Mouse (Mus musculus): ENCODE data around the gene Slc9a3r2. TPM values are rescaled to one million over a fixed set of nuclear protein-coding genes. Genes with fewer than 3 reads are reported as not detected.
A peak's percentile ranks its signal among the peaks of the same experiment; 100 is the strongest.

Gene Slc9a3r2
- polyA plus RNA-seq, 1 experiment from 2014 or later, result 44.9 TPM

DNA sequence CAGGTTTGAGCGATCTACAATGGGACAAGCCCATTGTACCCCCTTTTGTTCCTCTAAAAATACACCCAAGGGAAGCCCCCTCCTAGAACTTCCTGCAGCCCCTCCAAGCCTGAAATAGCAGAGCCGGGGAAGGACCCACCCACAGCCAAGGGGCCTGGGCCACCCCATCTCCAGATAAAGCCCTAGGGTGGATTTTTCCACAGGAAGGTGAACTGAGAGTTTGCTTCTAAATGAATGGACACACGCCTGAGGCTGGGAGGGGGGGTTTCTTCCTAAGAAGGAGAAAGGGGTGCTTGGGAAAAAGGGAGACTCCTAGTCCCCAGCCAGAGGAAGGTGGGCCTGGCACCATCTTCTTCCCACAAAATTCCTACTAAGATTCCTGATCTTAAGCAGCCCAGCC lies 4.2 kb downstream of the Slc9a3r2 start:
- ATAC-seq (ENCODE audit: insufficient number of reproducible peaks, insufficient read depth, low FRiP score, low read depth), result no peak
- H3K9ac ChIP-seq (replicated peaks; ENCODE audit: low read depth, low read length), result no peak overlapping the region
- peaks cover 32% of the 10 kb centered on the region for H3K4me1 ChIP-seq (ENCODE audit: control insufficient read depth, insufficient read depth, low read length)
- H3K27me3 ChIP-seq (ENCODE audit: control insufficient read depth, insufficient read depth, low read length), result no peaks in the 10 kb centered on the region
- no peak overlapping the region for H3K4me3 ChIP-seq (ENCODE audit: low read depth, low read length)
- no peak overlapping the region for H3K4me2 ChIP-seq (replicated peaks; ENCODE audit: low read depth, low read length)
- H3K9me3 ChIP-seq (ENCODE audit: control insufficient read depth, low read depth, low read length), result no peaks in the 10 kb centered on the region
- peak overlapping the region; percentile 80 for H3K27ac ChIP-seq (ENCODE audit: low read length)
- peaks cover 3% of the 10 kb centered on the region; the same call in 1 of the 2 replicates for H3K36me3 ChIP-seq (ENCODE audit: control insufficient read depth, insufficient read depth, low read length)
- WGBS, result 76% methylated on average over 3 of the region's 3 CpGs

GRCm38 (mm10) chr17:24644875-24645721 lies 5.0 kb downstream of the Slc9a3r2 start:
- no peak overlapping the region for H3K4me2 ChIP-seq (replicated peaks; ENCODE audit: low read depth, low read length)
- no peak overlapping the region for H3K4me3 ChIP-seq (ENCODE audit: low read depth, low read length)
- peak overlapping the region; percentile 80 for H3K27ac ChIP-seq (ENCODE audit: low read length)
- H3K36me3 ChIP-seq (ENCODE audit: control insufficient read depth, insufficient read depth, low read length), result peaks cover 3% of the 10 kb centered on the region; the same call in 1 of the 2 replicates
- no peaks in the 10 kb centered on the region for H3K27me3 ChIP-seq (ENCODE audit: control insufficient read depth, insufficient read depth, low read length)
- peak overlapping the region; percentile 14; the same call in 1 of the 2 replicates for H3K9ac ChIP-seq (replicated peaks; ENCODE audit: low read depth, low read length)
- no peak for ATAC-seq (ENCODE audit: insufficient number of reproducible peaks, insufficient read depth, low FRiP score, low read depth)
- no peaks in the 10 kb centered on the region for H3K9me3 ChIP-seq (ENCODE audit: control insufficient read depth, low read depth, low read length)
- WGBS, result 75% methylated on average over 9 of the region's 9 CpGs
- H3K4me1 ChIP-seq (ENCODE audit: control insufficient read depth, insufficient read depth, low read length), result peaks cover 29% of the 10 kb centered on the region

DNA sequence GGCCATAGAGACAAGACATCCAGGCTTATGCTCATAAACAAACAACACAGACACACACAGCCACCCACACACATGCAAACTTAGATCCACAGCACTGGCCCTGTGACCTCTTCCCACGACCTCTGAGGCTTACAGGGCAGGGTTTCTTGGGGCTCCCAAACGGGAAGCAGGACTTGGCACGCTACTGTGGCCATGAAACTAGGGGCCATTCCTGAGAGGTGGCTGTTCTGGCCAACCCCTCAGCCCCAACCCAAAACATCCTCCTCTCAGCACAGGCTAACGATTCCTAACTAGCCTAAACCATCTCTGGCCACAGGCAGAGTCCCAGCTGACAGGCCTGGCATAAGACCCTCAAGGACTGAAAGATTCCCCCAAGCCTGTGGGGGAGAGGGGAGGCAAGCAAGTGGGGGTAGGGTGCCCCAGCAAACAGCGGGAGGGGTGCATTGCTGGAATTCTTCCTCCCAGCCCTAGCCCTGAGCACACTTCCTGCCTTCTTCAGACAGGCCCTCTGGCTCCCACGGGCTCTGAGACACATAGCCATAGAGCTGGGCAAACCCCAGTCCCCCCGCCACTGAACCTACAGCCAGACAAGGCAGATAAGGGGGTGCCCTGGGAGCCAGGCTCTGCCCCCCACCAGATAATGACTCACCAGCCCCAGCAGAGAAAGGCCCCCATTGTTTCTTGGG lies 6.0 kb downstream of the Slc9a3r2 start:
- peaks cover 8% of the 10 kb centered on the region; the same call in 1 of the 2 replicates for H3K36me3 ChIP-seq (ENCODE audit: control insufficient read depth, insufficient read depth, low read length)
- peak overlapping the region; percentile 80 for H3K27ac ChIP-seq (ENCODE audit: low read length)
- H3K9me3 ChIP-seq (ENCODE audit: control insufficient read depth, low read depth, low read length), result no peaks in the 10 kb centered on the region
- H3K9ac ChIP-seq (replicated peaks; ENCODE audit: low read depth, low read length), result peak overlapping the region; percentile 14; the same call in 1 of the 2 replicates
- no peak overlapping the region for H3K4me3 ChIP-seq (ENCODE audit: low read depth, low read length)
- 0 out of 2 replicates have a peak overlapping the region, but pooled peaks have one; percentile 10 for H3K4me2 ChIP-seq (replicated peaks; ENCODE audit: low read depth, low read length)
- H3K27me3 ChIP-seq (ENCODE audit: control insufficient read depth, insufficient read depth, low read length), result no peaks in the 10 kb centered on the region
- peaks cover 32% of the 10 kb centered on the region for H3K4me1 ChIP-seq (ENCODE audit: control insufficient read depth, insufficient read depth, low read length)
- 36% methylated on average over 7 of the region's 7 CpGs for WGBS
- no peak; the same call in 1 of the 2 replicates for ATAC-seq (ENCODE audit: insufficient number of reproducible peaks, insufficient read depth, low FRiP score, low read depth)

DNA sequence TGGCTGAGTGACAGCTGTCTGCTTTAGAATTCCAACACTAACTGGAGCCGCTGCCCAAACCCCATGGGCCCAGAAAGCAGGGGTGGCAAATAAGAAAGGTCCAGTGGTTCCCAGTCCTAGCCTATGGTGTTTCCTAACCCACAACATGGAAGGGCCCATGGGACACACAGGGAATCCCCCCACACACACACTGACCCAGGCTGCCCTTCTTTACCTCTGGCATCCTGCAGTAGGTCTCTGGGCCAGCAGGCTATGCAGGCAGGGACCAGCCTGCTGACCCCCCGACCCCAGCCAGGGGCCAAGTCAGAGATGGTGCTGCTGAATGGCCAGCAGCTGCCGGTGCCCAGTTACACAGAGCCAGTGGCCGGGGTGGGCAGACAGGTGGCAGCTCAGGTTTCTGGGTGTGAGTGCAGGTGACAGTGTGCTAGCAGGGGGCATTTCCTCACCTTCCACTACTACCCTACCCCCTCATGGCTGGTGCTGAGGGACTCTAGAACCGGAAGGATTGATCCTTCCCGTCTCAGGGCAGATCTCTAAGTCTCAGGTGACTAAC lies 7.3 kb downstream of the Slc9a3r2 start:
- Histone ChIP-seq H3K4me3 (ENCODE audit: low read depth, low read length) (no peak overlapping the region), H3K27ac (ENCODE audit: low read length) (no peak overlapping the region), H3K27me3 (ENCODE audit: control insufficient read depth, insufficient read depth, low read length) (no peaks in the 10 kb centered on the region), H3K4me2 (replicated peaks; ENCODE audit: low read depth, low read length) (no peak overlapping the region), H3K4me1 (ENCODE audit: control insufficient read depth, insufficient read depth, low read length) (peaks cover 36% of the 10 kb centered on the region), H3K9me3 (ENCODE audit: control insufficient read depth, low read depth, low read length) (no peaks in the 10 kb centered on the region), H3K9ac (replicated peaks; ENCODE audit: low read depth, low read length) (no peak overlapping the region), H3K36me3 (ENCODE audit: control insufficient read depth, insufficient read depth, low read length) (peaks cover 9% of the 10 kb centered on the region; the same call in 1 of the 2 replicates)
- ATAC-seq (ENCODE audit: insufficient number of reproducible peaks, insufficient read depth, low FRiP score, low read depth), result no peak
- 65% methylated on average over 6 of the region's 6 CpGs for WGBS

- WGBS, result 90% methylated on average over 14 of the region's 14 CpGs
- no peak overlapping the region for H3K4me3 ChIP-seq (ENCODE audit: low read depth, low read length)
- no peaks in the 10 kb centered on the region for H3K27me3 ChIP-seq (ENCODE audit: control insufficient read depth, insufficient read depth, low read length)
- no peak overlapping the region for H3K4me2 ChIP-seq (replicated peaks; ENCODE audit: low read depth, low read length)
- H3K27ac ChIP-seq (ENCODE audit: low read length), result no peak overlapping the region
- no peak overlapping the region for H3K9ac ChIP-seq (replicated peaks; ENCODE audit: low read depth, low read length)
- no peaks in the 10 kb centered on the region for H3K9me3 ChIP-seq (ENCODE audit: control insufficient read depth, low read depth, low read length)
- no peak for ATAC-seq (ENCODE audit: insufficient number of reproducible peaks, insufficient read depth, low FRiP score, low read depth)
- H3K4me1 ChIP-seq (ENCODE audit: control insufficient read depth, insufficient read depth, low read length), result peaks cover 36% of the 10 kb centered on the region
- H3K36me3 ChIP-seq (ENCODE audit: control insufficient read depth, insufficient read depth, low read length), result peaks cover 9% of the 10 kb centered on the region; the same call in 1 of the 2 replicates
Observed at GRCm38 (mm10) chr17:24641944-24642343, 8.2 kb downstream of the Slc9a3r2 start.

DNA sequence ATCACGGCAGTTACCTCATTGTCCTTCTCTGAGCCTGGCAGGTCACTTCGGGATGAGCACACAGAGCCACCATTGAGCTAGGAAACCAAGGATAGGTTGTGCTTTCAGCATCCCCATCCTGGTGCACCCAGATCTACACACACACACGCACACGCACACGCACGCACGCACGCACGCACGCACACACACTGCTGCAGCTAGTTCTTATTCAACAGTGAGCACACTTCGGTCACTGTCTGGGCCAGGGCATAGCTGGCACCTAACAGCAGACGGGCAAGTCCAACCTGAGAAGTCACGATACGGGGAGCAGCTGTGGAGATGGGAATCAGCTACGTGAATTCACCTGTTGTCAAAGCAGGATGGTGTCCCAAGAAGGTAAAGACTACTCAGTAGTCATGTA lies 9.5 kb downstream of the Slc9a3r2 start:
- no peak overlapping the region for H3K4me2 ChIP-seq (replicated peaks; ENCODE audit: low read depth, low read length)
- H3K9ac ChIP-seq (replicated peaks; ENCODE audit: low read depth, low read length), result no peak overlapping the region
- no peak for ATAC-seq (ENCODE audit: insufficient number of reproducible peaks, insufficient read depth, low FRiP score, low read depth)
- 97% methylated on average over 15 of the region's 15 CpGs for WGBS
- peak overlapping the region; percentile 85; the same call in 1 of the 2 replicates for H3K27ac ChIP-seq (ENCODE audit: low read length)
- no peaks in the 10 kb centered on the region for H3K9me3 ChIP-seq (ENCODE audit: control insufficient read depth, low read depth, low read length)
- peaks cover 36% of the 10 kb centered on the region for H3K4me1 ChIP-seq (ENCODE audit: control insufficient read depth, insufficient read depth, low read length)
- H3K4me3 ChIP-seq (ENCODE audit: low read depth, low read length), result no peak overlapping the region
- peaks cover 6% of the 10 kb centered on the region; the same call in 1 of the 2 replicates for H3K36me3 ChIP-seq (ENCODE audit: control insufficient read depth, insufficient read depth, low read length)
- H3K27me3 ChIP-seq (ENCODE audit: control insufficient read depth, insufficient read depth, low read length), result no peaks in the 10 kb centered on the region

GRCm38 (mm10) chr17:24640119-24640518 lies 10.0 kb downstream of the Slc9a3r2 start:
- Histone ChIP-seq H3K27me3 (ENCODE audit: control insufficient read depth, insufficient read depth, low read length) (no peaks in the 10 kb centered on the region), H3K4me2 (replicated peaks; ENCODE audit: low read depth, low read length) (no peak overlapping the region), H3K4me1 (ENCODE audit: control insufficient read depth, insufficient read depth, low read length) (peaks cover 32% of the 10 kb centered on the region), H3K9ac (replicated peaks; ENCODE audit: low read depth, low read length) (no peak overlapping the region), H3K27ac (ENCODE audit: low read length) (peak overlapping the region; percentile 85), H3K9me3 (ENCODE audit: control insufficient read depth, low read depth, low read length) (no peaks in the 10 kb centered on the region), H3K36me3 (ENCODE audit: control insufficient read depth, insufficient read depth, low read length) (peaks cover 6% of the 10 kb centered on the region; the same call in 1 of the 2 replicates), H3K4me3 (ENCODE audit: low read depth, low read length) (no peak overlapping the region)
- WGBS, result 87% methylated on average over 7 of the region's 7 CpGs
- ATAC-seq (ENCODE audit: insufficient number of reproducible peaks, insufficient read depth, low FRiP score, low read depth), result no peak

DNA sequence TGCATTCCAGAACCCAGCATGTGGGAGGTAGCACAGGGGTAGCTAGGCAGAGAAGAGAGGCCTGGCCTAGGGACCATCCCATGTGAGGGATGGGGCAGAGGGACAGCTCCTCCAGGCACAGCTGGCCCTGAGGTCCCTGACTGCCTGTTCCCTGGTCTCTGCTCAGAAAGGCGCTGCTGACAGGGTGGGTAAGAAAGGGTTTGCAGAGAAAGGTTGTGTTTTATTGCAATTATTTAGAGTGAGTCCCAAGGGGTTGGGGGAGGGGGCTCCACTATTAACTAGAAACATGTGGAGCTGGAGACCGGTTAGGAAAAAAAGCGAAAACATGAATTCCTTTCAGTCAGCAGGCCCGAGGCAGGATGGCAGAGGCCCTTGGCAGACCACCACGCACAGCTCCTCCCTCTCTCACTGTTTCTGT lies 10.5 kb downstream of the Slc9a3r2 start:
- Histone ChIP-seq H3K9me3 (ENCODE audit: control insufficient read depth, low read depth, low read length) (no peaks in the 10 kb centered on the region), H3K27ac (ENCODE audit: low read length) (peak overlapping the region; percentile 85), H3K4me1 (ENCODE audit: control insufficient read depth, insufficient read depth, low read length) (peaks cover 27% of the 10 kb centered on the region), H3K9ac (replicated peaks; ENCODE audit: low read depth, low read length) (no peak overlapping the region), H3K4me2 (replicated peaks; ENCODE audit: low read depth, low read length) (no peak overlapping the region), H3K4me3 (ENCODE audit: low read depth, low read length) (no peak overlapping the region), H3K27me3 (ENCODE audit: control insufficient read depth, insufficient read depth, low read length) (no peaks in the 10 kb centered on the region), H3K36me3 (ENCODE audit: control insufficient read depth, insufficient read depth, low read length) (peaks cover 6% of the 10 kb centered on the region; the same call in 1 of the 2 replicates)
- 62% methylated on average over 5 of the region's 5 CpGs for WGBS
- ATAC-seq (ENCODE audit: insufficient number of reproducible peaks, insufficient read depth, low FRiP score, low read depth), result peak; percentile 12; the same call in 1 of the 2 replicates

Measured in stomach, embryonic 14.5 days (tissue).